Mouse (Mus musculus) urinary bladder, postnatal 36 days (tissue): ENCODE data around the gene Zfp853.

ENCODE experiments used
- DNase-seq, 2 experiments: peaks; one replicate each; pipeline ENCODE4 v3.0.0; 2022; ENCODE audit warnings: low spot score in 2 of 2, mixed read lengths in 1 of 2

Zfp853 gene

DNA sequence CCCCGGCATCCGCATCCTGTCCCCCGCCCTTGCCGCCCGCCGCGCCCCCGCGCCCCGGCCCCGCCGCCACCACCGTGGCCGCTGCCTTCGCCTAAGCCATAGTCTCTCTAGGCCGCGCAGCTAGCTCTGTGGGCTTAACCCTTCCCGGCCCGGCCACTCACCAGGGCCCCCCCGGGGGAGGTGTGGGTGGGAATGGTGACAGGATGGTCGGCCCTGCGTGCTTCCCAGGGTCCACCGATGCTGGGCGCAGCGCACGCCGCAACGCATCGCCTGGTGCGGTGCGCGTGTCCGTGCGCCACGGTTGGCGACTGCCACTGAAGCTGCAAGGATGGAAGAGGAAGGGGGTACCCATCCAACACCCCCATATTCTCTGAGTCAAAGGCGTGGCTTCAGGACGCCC is at the start of gene Zfp853:
Gene Zfp853, minus strand, starts transcription at position 220 of the 400 bp plus-strand sequence.
- no peak for DNase-seq

- DNase-seq, result no peak
Observed at GRCm38 (mm10) chr5:143339603-143340002, 46.2 kb upstream of the Zfp853 start.

- DNase-seq, result no peak
Observed at GRCm38 (mm10) chr5:143336559-143336958, 43.1 kb upstream of the Zfp853 start.

- DNase-seq, result no peak
Observed at GRCm38 (mm10) chr5:143335089-143335460, 41.7 kb upstream of the Zfp853 start.

DNA sequence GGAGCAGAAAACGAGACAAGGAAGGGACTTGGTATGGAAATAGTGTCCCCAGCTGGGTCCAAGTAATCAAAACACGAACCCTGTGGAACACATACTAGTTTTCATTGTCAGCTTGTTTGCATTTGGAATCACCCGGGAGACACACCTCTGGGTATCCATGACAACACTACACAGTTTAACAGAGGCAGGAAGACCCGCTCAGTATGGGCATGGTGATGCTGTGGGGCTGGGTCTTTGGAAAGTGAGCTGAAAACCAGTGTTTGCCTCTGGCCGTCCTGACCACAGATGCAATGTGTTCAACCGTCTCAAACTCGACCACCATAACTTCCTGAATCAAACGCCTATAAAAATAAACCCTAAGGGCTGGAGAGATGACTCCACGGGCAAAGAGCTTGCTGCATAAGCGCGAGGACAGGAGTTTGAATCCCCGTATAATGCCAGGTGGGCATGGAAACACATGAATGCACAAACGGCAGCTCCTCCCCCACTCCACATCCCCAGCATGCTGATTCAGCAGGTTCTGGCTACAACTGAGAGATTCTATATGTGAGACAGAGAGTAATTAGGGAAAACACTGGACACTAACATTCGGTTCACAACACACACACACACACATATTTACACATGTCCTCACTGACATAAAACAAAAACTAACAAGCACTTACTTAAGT is 41.1 kb upstream of the Zfp853 start:
- DNase-seq, result no peak

GRCm38 (mm10) chr5:143333872-143334271 is 40.4 kb upstream of the Zfp853 start:
- peak; percentile 48 to 52 for DNase-seq

- DNase-seq, result peak; percentile 83 to 91
Observed at GRCm38 (mm10) chr5:143328690-143329495, 35.5 kb upstream of the Zfp853 start, which contains the start of gene Zdhhc4. Gene Zdhhc4, minus strand, starts transcription at chr5:143329256.

DNA sequence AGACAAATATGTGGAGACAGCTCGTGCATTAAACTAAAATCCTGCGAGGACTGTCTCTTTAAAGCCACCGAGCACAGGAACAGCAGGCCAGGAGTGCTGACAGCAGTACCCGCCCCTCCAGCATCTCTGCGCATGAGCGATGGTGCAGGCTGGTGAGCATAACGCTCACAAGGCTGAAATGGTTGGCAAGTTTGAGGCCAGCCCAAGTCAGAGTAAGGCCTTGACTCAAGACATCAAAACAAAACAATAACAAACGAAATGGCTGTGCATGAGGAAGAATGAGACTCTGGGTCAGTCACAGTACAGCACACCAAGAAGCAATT is 23.8 kb upstream of the Zfp853 start:
- no peak for DNase-seq

GRCm38 (mm10) chr5:143316605-143317287 is 23.3 kb upstream of the Zfp853 start:
- no peak for DNase-seq

GRCm38 (mm10) chr5:143315514-143315888 is 22.1 kb upstream of the Zfp853 start:
- no peak for DNase-seq

DNA sequence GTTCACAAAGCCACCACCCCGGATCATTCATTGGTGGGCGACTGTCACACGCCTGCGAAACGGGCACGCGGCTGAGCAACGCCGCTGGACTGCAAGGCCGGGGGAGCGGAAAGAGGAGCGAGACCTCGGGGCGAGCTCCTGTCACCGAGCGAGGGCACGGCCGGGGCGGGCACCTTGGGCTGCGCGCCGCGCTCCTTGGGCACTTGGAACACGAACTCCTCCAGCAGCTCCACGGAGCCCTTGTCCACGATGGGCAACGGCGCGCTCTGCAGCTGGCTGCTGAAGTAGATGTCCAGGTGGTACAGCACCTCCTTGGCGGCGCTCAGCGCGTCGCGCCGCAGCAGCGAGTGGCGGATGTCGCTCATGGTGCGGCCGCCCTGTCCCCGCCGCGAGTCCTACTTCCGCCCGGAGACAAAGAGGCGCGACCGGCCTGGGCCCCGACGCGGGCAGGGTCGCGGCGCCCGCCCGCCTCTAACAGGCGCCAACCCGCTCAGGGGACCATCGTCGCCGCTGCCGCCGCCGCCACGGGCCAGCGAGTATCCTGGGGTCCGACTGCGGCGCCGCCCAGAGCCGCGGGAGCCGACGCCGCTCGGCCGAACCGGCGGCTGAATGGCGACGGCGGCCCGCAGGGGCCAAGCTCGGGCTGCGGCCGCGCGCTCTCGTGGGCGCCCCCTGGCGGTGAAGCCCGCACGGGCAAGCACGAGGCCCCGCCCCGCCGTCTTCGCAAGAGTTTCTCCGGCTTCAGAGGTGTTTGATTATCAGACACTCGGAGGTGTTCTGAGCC is 21.5 kb upstream of the Zfp853 start, which contains the start of gene E130309D02Rik:
Gene E130309D02Rik, minus strand, starts transcription at position 631 of the 784 bp plus-strand sequence.
- peak; percentile 81 to 86 for DNase-seq

DNA sequence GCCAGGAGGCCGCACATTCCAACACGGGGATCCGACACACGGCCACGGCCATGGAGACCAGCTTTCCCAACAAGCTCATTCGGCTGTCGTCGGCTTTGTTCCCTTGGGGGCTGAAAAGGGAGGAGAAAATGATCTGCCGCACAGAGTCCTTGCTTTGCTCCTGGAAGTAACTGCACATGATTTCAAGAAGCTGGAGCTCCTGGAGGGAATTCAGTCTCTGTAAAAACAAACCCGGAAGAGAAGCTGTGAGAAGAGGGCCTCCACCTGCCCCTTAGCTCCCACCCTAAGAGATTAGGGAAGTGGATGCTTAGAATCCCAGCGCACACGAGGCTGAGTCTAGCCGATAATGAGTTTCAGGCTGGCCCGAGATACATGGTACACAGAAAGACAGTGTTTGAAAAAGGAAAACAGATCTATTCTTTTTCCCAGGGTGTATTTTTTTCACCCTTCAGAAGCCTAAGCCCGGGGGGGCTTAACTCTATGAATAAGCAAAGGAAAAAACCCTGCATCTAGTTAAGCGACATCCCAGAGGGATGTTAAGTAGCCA is 20.8 kb upstream of the Zfp853 start:
- no peak for DNase-seq

- DNase-seq, result peak in 1 of 2 experiments; percentile 58
Observed at GRCm38 (mm10) chr5:143311886-143312285, 18.5 kb upstream of the Zfp853 start.

DNA sequence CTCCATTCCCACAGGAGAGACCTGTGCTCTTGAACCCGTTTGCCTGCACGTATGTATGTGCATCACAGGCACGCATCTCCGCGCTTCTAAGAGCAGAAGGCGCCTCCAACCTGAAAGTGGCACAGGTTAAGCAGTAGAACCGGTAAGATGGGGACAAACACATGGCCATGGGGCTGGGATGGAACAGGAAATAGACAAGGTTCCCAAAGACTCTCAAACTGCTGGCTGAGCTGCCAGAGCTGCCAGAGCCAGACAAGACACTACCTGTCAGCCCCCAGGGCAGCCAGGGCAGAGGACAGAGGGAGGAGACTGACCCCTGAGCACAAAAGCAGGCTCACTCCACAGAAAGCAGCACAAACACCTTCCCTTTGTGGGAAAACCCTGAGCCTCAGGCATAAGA is 16.5 kb upstream of the Zfp853 start:
- DNase-seq, result no peak

GRCm38 (mm10) chr5:143308825-143309224 is 15.4 kb upstream of the Zfp853 start:
- no peak for DNase-seq

GRCm38 (mm10) chr5:143304251-143304650 is 10.8 kb upstream of the Zfp853 start:
- DNase-seq, result no peak

DNA sequence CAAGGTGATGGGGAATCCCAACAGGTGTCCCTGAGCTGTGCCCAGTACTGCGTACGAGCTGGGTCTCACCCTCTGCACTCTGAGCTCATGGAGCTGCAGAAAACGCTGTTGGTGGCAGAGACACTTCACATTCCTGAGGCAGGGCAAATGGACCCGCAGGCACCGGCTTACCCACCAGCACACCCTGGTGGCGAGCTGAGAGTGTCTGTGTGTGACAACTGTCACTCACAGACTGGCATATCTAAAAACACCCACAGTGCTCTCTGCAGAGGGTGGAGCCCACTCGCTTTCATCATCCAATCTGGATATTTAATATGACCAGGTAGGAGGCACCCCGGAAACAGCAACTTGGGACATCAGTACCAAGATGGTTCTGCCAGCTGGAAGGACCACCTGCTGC is 7.9 kb upstream of the Zfp853 start:
- DNase-seq, result no peak

GRCm38 (mm10) chr5:143299686-143300085 is 6.3 kb upstream of the Zfp853 start:
- peak; percentile 20 to 31 for DNase-seq

DNA sequence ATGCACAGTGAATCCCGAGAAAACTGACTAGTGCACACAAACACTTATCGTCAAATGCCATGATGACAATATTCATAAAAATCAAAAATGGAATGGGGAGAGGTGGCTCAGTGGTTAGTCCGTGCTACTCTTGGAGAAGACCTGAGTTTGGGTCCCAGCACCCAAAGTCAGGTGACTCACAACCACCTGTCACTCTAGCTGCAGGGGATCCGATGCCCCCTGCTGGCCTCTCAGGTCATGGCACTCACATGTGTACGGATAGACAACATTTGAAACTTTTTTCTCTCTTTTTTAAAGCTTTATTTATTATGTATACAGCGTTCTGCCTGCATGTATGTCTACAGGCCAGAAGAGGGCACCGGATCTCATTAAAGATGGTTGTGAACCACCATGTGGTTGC is 5.0 kb upstream of the Zfp853 start:
- no peak for DNase-seq

- DNase-seq, result no peak
Observed at GRCm38 (mm10) chr5:143297986-143298385, 4.6 kb upstream of the Zfp853 start.

GRCm38 (mm10) chr5:143295330-143295729 is 1.9 kb upstream of the Zfp853 start:
- DNase-seq, result no peak

DNA sequence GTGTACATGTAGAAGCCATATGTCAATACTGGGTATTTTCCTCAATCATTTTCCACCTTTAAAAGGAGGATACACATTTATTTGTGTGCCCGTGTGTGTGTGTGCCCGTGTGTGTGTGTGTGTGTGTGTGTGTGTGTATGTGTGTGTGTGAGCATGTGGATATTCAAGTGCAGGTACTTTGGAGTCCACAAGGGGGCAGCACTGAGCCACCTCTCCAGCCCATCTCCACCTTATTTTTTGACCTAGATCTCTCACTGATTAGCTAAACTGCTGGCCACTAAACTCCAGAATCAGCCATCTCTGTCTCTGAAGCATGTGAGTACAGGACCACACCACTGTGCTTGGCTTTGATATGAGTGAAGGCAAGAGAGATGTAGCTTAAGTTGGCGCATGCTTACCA is 1.4 kb upstream of the Zfp853 start:
- no peak for DNase-seq
